Mouse (Mus musculus) ovary, postnatal 14 days (tissue): ENCODE data around the gene Hdac8.
A peak's percentile ranks its signal among the peaks of the same experiment; 100 is the strongest.

ENCODE experiments used
- DNase-seq: peaks from one replicate; pipeline ENCODE4 v3.0.0; 2022; ENCODE audit warnings: low spot score

Gene Hdac8

GRCm38 (mm10) chrX:102339396-102340155, 165.6 kb downstream of the Hdac8 start:
- no peak for DNase-seq

GRCm38 (mm10) chrX:102319696-102320095, 185.5 kb downstream of the Hdac8 start:
- no peak for DNase-seq

- DNase-seq: no peak
Measured at GRCm38 (mm10) chrX:102319252-102319651, 185.9 kb downstream of the Hdac8 start.

GRCm38 (mm10) chrX:102318782-102319181, 186.4 kb downstream of the Hdac8 start:
- no peak for DNase-seq

GRCm38 (mm10) chrX:102311119-102311518, 194.0 kb downstream of the Hdac8 start:
- DNase-seq: no peak

- DNase-seq: no peak
Measured at GRCm38 (mm10) chrX:102307511-102307910, 197.6 kb downstream of the Hdac8 start.

GRCm38 (mm10) chrX:102305806-102306205, 199.4 kb downstream of the Hdac8 start:
- DNase-seq: no peak

- no peak for DNase-seq
Measured at GRCm38 (mm10) chrX:102304914-102305313, 200.2 kb downstream of the Hdac8 start.

GRCm38 (mm10) chrX:102302476-102302875, 202.7 kb downstream of the Hdac8 start:
- DNase-seq: no peak

GRCm38 (mm10) chrX:102284889-102285288, 220.3 kb downstream of the Hdac8 start:
- no peak for DNase-seq

GRCm38 (mm10) chrX:102262620-102263345, 242.4 kb downstream of the Hdac8 start:
- DNase-seq: no peak

GRCm38 (mm10) chrX:102259772-102260171, 245.4 kb downstream of the Hdac8 start:
- no peak for DNase-seq

GRCm38 (mm10) chrX:102253892-102254291, 251.3 kb downstream of the Hdac8 start:
- DNase-seq: no peak

GRCm38 (mm10) chrX:102251937-102252860, 253.0 kb downstream of the Hdac8 start, which contains the start of gene Cited1:
Gene Cited1, minus strand, starts transcription at chrX:102252181.
- DNase-seq: peak; percentile 34

GRCm38 (mm10) chrX:102251221-102251936, 253.8 kb downstream of the Hdac8 start:
- no peak for DNase-seq

- no peak for DNase-seq
Measured at GRCm38 (mm10) chrX:102250891-102251170, 254.3 kb downstream of the Hdac8 start.

- no peak for DNase-seq
Measured at GRCm38 (mm10) chrX:102250150-102250890, 254.8 kb downstream of the Hdac8 start.

GRCm38 (mm10) chrX:102244334-102244733, 260.8 kb downstream of the Hdac8 start:
- DNase-seq: no peak
